In genomic region chr4:152263512-152264176, GRCm38 (mm10) we compare ENCODE assay signal across 8 mouse cellular contexts. TPM values are rescaled to one million over a fixed set of nuclear protein-coding genes. Genes with fewer than 3 reads are reported as not detected.
A peak's percentile ranks its signal among the peaks of the same experiment; 100 is the strongest.
DNase-seq lines count a peak whose midpoint lies in the region; ATAC-seq lines count a peak whose summit lies in the region.

No protein-coding gene starts in this region.

- WGBS in heart, embryonic 14.5 days: 32% methylated on average over 10 of the region's 10 CpGs
- WGBS in hindbrain, embryonic 14.5 days: 31% methylated on average over 10 of the region's 10 CpGs
- WGBS in liver, embryonic 13.5 days (ENCODE audit: insufficient replicate concordance): 34% methylated on average over 10 of the region's 10 CpGs

- H3K4me3 ChIP-seq in heart, embryonic 14.5 days (ENCODE audit: control insufficient read depth in 1 of 2, insufficient read depth in 1 of 2, low read depth in 1 of 2, low read length in 2 of 2): no peak overlapping the region
- H3K4me3 ChIP-seq in hindbrain, embryonic 14.5 days (replicated peaks; ENCODE audit: low read length): no peak overlapping the region
- H3K4me3 ChIP-seq in liver, embryonic 13.5 days (replicated peaks): peak overlapping the region; percentile 14

- H3K36me3 ChIP-seq in heart, embryonic 14.5 days (ENCODE audit: control insufficient read depth, insufficient read depth, low read length): peaks cover 18% of the 10 kb centered on the region
- peaks cover 10% of the 10 kb centered on the region for H3K36me3 ChIP-seq in hindbrain, embryonic 14.5 days (replicated peaks; ENCODE audit: control insufficient read depth, insufficient read depth)
- no peaks in the 10 kb centered on the region for H3K36me3 ChIP-seq in liver, embryonic 13.5 days

- H3K9me3 ChIP-seq in heart, embryonic 14.5 days (ENCODE audit: control insufficient read depth, low read length): no peaks in the 10 kb centered on the region
- no peaks in the 10 kb centered on the region for H3K9me3 ChIP-seq in hindbrain, embryonic 14.5 days (ENCODE audit: control insufficient read depth, low read length)
- no peaks in the 10 kb centered on the region for H3K9me3 ChIP-seq in liver, embryonic 13.5 days (replicated peaks)

- no peak for ATAC-seq in heart, embryonic 14.5 days (ENCODE audit: insufficient number of reproducible peaks, insufficient read depth, low FRiP score, low read depth)
- ATAC-seq in hindbrain, embryonic 14.5 days (ENCODE audit: low FRiP score): peak; percentile 22; the same call in 1 of the 2 replicates
- ATAC-seq in liver, embryonic 13.5 days (ENCODE audit: low read depth): peak; percentile 83

- no peak for DNase-seq in heart, adult 8-10 months (ENCODE audit: low spot score)
- DNase-seq in R1 (ENCODE audit: low read depth, low spot score): peak; percentile 95
- DNase-seq in hindbrain, embryonic 14.5 days (ENCODE audit: low spot score): no peak
- peak; percentile 53 for DNase-seq in liver, embryonic 13.5 days
- DNase-seq in left cerebral cortex, adult 11 months (ENCODE audit: low spot score): no peak
- no peak for DNase-seq in right cerebral cortex, postnatal 4 days
- DNase-seq in gastrocnemius, postnatal 36 days: no peak

- H3K4me2 ChIP-seq in heart, embryonic 14.5 days (ENCODE audit: low read length): no peak overlapping the region
- H3K4me2 ChIP-seq in hindbrain, embryonic 14.5 days (replicated peaks): no peak overlapping the region
- peak overlapping the region; percentile 58 for H3K4me2 ChIP-seq in liver, embryonic 13.5 days

- no peaks in the 10 kb centered on the region for H3K27me3 ChIP-seq in heart, embryonic 14.5 days (ENCODE audit: control insufficient read depth, insufficient read depth, low read length)
- H3K27me3 ChIP-seq in hindbrain, embryonic 14.5 days (ENCODE audit: control insufficient read depth, insufficient read depth, low read length): 0 out of 2 replicates have a peak, but pooled peaks cover under 1% of the 10 kb centered on the region
- no peaks in the 10 kb centered on the region for H3K27me3 ChIP-seq in liver, embryonic 13.5 days

- peak overlapping the region; percentile 65; the same call in 1 of the 2 replicates for H3K9ac ChIP-seq in heart, embryonic 14.5 days (ENCODE audit: low read length)
- no peak overlapping the region for H3K9ac ChIP-seq in hindbrain, embryonic 14.5 days
- H3K9ac ChIP-seq in liver, embryonic 13.5 days: peak overlapping the region; percentile 43

- H3K27ac ChIP-seq in heart, embryonic 14.5 days (replicated peaks in 1 of 2; ENCODE audit: control insufficient read depth in 1 of 2, insufficient read depth in 1 of 2, low read depth in 2 of 2, low read length in 2 of 2): peak overlapping the region; percentile 91
- H3K27ac ChIP-seq in hindbrain, embryonic 14.5 days: no peak overlapping the region
- peak overlapping the region; percentile 85 for H3K27ac ChIP-seq in liver, embryonic 13.5 days

- intact Hi-C loops in gastrocnemius, postnatal 36 days (cut with DNase I): no loop called here

- H3K4me1 ChIP-seq in heart, embryonic 14.5 days (ENCODE audit: control insufficient read depth in 2 of 2, insufficient read depth in 2 of 2, low read length in 2 of 2): peaks cover 57 to 81% of the 10 kb centered on the region in 2 experiments
- H3K4me1 ChIP-seq in hindbrain, embryonic 14.5 days (replicated peaks; ENCODE audit: control insufficient read depth, insufficient read depth, low read length): no peaks in the 10 kb centered on the region; the same call in none of the 2 replicates
- H3K4me1 ChIP-seq in liver, embryonic 13.5 days (replicated peaks): peaks cover 36% of the 10 kb centered on the region

RNA-seq across cellular contexts. Expression of gene Gpr153, which starts 10.4 kb away (rescaled TPM):
- polyA plus RNA-seq in heart, embryonic 14.5 days (2014; fragmentation: Nextera tagmentation; extraction: Ambion mirVana): 14.0 and 18.2 TPM in 2 replicates
- total RNA-seq in heart, adult 8-10 months (2022): 10 to 100 TPM in 2 of 4 experiments, 1 to 10 TPM in 2; 5.6 to 11.9 (median 9.8) TPM
- 23.1 and 27.8 TPM in 2 replicates for polyA plus RNA-seq in hindbrain, embryonic 14.5 days (2014; fragmentation: Nextera tagmentation; extraction: Ambion mirVana)
- polyA plus RNA-seq in liver, embryonic 13.5 days (2015; fragmentation: Nextera tagmentation; extraction: Ambion mirVana): 0.81 and 0.82 TPM in 2 replicates
- 1 to 10 TPM; 7.1 to 8.0 TPM for total RNA-seq in gastrocnemius, postnatal 36 days (2021)

RNA-seq across cellular contexts. Expression of gene Hes3, which starts 27.8 kb away (rescaled TPM):
- not detected in 2 replicates for polyA plus RNA-seq in heart, embryonic 14.5 days (2014; fragmentation: Nextera tagmentation; extraction: Ambion mirVana)
- total RNA-seq in heart, adult 8-10 months (2022): not detected
- 0.24 and 1.2 TPM in 2 replicates for polyA plus RNA-seq in hindbrain, embryonic 14.5 days (2014; fragmentation: Nextera tagmentation; extraction: Ambion mirVana)
- not detected in 2 replicates for polyA plus RNA-seq in liver, embryonic 13.5 days (2015; fragmentation: Nextera tagmentation; extraction: Ambion mirVana)
- not detected for total RNA-seq in gastrocnemius, postnatal 36 days (2021)

RNA-seq across cellular contexts. Expression of gene Icmt, which starts 33.4 kb away (rescaled TPM):
- polyA plus RNA-seq in heart, embryonic 14.5 days (2014; fragmentation: Nextera tagmentation; extraction: Ambion mirVana): 19.4 and 20.3 TPM in 2 replicates
- total RNA-seq in heart, adult 8-10 months (2022): 10 to 100 TPM; 25.2 to 36.4 (median 30.6) TPM
- polyA plus RNA-seq in hindbrain, embryonic 14.5 days (2014; fragmentation: Nextera tagmentation; extraction: Ambion mirVana): 20.6 and 22.8 TPM in 2 replicates
- 7.9 and 8.6 TPM in 2 replicates for polyA plus RNA-seq in liver, embryonic 13.5 days (2015; fragmentation: Nextera tagmentation; extraction: Ambion mirVana)
- total RNA-seq in gastrocnemius, postnatal 36 days (2021): 10 to 100 TPM; 14.4 to 17.3 TPM

RNA-seq across cellular contexts. Expression of gene Rnf207, which starts 55.1 kb away (rescaled TPM):
- polyA plus RNA-seq in heart, embryonic 14.5 days (2014; fragmentation: Nextera tagmentation; extraction: Ambion mirVana): 74.9 and 77.5 TPM in 2 replicates
- 10 to 100 TPM; 29.1 to 63.4 (median 46.1) TPM for total RNA-seq in heart, adult 8-10 months (2022)
- 5.6 and 6.9 TPM in 2 replicates for polyA plus RNA-seq in hindbrain, embryonic 14.5 days (2014; fragmentation: Nextera tagmentation; extraction: Ambion mirVana)
- polyA plus RNA-seq in liver, embryonic 13.5 days (2015; fragmentation: Nextera tagmentation; extraction: Ambion mirVana): 0.27 and 0.31 TPM in 2 replicates
- total RNA-seq in gastrocnemius, postnatal 36 days (2021): not detected

Comparison
In these comparisons a context has a peak if more than half of its experiments do, and no peak if none do; other contexts are left out.
1. DNase-seq: peak in R1 (single experiment) and liver, embryonic 13.5 days (single experiment); none in heart, adult 8-10 months (single experiment), hindbrain, embryonic 14.5 days (single experiment), left cerebral cortex, adult 11 months (single experiment), right cerebral cortex, postnatal 4 days (single experiment) and gastrocnemius, postnatal 36 days (0 of 2).